Mouse (Mus musculus): Measurements from ENCODE around the gene Sorbs1. TPM values are rescaled to one million over a fixed set of nuclear protein-coding genes. Genes with fewer than 3 reads are reported as not detected.

Sorbs1 gene
- polyA plus RNA-seq, 1 experiment, result 431 TPM

GRCm38 (mm10) chr19:40446525-40446924 is 67.1 kb downstream of the Sorbs1 start:
- no peak overlapping the region for H3K27ac ChIP-seq (replicated peaks; ENCODE audit: low read depth, low read length)
- no peak overlapping the region for H3K4me3 ChIP-seq (ENCODE audit: insufficient read depth, low read depth, low read length)
- H3K4me1 ChIP-seq (ENCODE audit: control insufficient read depth, insufficient read depth, insufficient read length, low read length), result no peaks in the 10 kb centered on the region

GRCm38 (mm10) chr19:40442377-40442776 is 71.2 kb downstream of the Sorbs1 start:
- H3K4me3 ChIP-seq (ENCODE audit: insufficient read depth, low read depth, low read length), result no peak overlapping the region
- H3K4me1 ChIP-seq (ENCODE audit: control insufficient read depth, insufficient read depth, insufficient read length, low read length), result peaks cover 17% of the 10 kb centered on the region
- H3K27ac ChIP-seq (replicated peaks; ENCODE audit: low read depth, low read length), result no peak overlapping the region

- H3K4me3 ChIP-seq (ENCODE audit: insufficient read depth, low read depth, low read length), result no peak overlapping the region
- H3K4me1 ChIP-seq (ENCODE audit: control insufficient read depth, insufficient read depth, insufficient read length, low read length), result peaks cover 24% of the 10 kb centered on the region
- no peak overlapping the region for H3K27ac ChIP-seq (replicated peaks; ENCODE audit: low read depth, low read length)
Measured at GRCm38 (mm10) chr19:40440951-40441350, 72.6 kb downstream of the Sorbs1 start.

- Histone ChIP-seq H3K27ac (replicated peaks; ENCODE audit: low read depth, low read length) (peak overlapping the region; percentile 89), H3K4me3 (ENCODE audit: insufficient read depth, low read depth, low read length) (no peak overlapping the region), H3K4me1 (ENCODE audit: control insufficient read depth, insufficient read depth, insufficient read length, low read length) (peaks cover 38% of the 10 kb centered on the region)
Measured at GRCm38 (mm10) chr19:40438907-40439306, 74.7 kb downstream of the Sorbs1 start.

- peak overlapping the region; percentile 9; the same call in 1 of the 2 replicates for H3K4me3 ChIP-seq (ENCODE audit: insufficient read depth, low read depth, low read length)
- peaks cover 46% of the 10 kb centered on the region for H3K4me1 ChIP-seq (ENCODE audit: control insufficient read depth, insufficient read depth, insufficient read length, low read length)
- H3K27ac ChIP-seq (replicated peaks; ENCODE audit: low read depth, low read length), result peak overlapping the region; percentile 89
Measured at GRCm38 (mm10) chr19:40437651-40438068, 75.9 kb downstream of the Sorbs1 start.

DNA sequence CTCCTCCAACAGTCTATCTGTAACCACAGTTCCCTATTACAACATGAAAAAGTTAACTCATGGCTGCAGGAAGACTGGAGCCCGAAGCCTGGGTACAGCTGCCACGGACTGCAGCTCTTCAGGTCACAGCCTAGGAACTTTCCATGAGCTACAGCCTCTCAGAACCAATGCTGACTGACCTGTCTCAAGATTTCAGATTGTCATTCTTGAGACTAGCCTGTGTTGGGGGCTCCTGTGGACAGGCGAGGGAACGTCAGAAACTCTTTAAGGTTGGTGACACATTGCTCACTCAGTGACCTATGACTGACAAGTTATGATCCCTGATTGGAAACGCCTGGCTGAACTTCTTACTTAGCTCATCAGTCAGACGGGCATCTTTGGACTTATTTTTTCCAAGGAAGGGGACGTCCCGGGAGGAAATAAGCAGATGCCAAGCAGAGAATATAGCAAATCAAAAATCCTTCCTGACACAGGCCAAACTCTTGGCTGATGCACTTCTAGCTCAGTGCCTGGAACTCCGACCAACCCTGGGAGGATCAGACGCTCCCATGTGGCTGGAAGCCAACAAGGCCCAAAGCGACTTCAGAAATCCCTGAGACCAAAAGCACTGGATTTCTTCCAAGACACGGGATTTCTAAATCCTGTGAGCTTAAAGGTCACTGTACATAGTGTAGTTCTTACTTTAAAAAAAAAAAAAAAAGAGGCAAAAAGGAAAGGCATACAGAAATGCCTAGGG is 76.9 kb downstream of the Sorbs1 start:
- Histone ChIP-seq H3K27ac (replicated peaks; ENCODE audit: low read depth, low read length) (peak overlapping the region; percentile 89), H3K4me1 (ENCODE audit: control insufficient read depth, insufficient read depth, insufficient read length, low read length) (peaks cover 49% of the 10 kb centered on the region)

GRCm38 (mm10) chr19:40435797-40436196 is 77.8 kb downstream of the Sorbs1 start:
- no peak overlapping the region for H3K27ac ChIP-seq (replicated peaks; ENCODE audit: low read depth, low read length)
- peaks cover 51% of the 10 kb centered on the region for H3K4me1 ChIP-seq (ENCODE audit: control insufficient read depth, insufficient read depth, insufficient read length, low read length)
- H3K4me3 ChIP-seq (ENCODE audit: insufficient read depth, low read depth, low read length), result no peak overlapping the region

More for the DNA sequence above, 76.9 kb downstream of the Sorbs1 start:
- no peak overlapping the region for H3K4me3 ChIP-seq (ENCODE audit: insufficient read depth, low read depth, low read length)

DNA sequence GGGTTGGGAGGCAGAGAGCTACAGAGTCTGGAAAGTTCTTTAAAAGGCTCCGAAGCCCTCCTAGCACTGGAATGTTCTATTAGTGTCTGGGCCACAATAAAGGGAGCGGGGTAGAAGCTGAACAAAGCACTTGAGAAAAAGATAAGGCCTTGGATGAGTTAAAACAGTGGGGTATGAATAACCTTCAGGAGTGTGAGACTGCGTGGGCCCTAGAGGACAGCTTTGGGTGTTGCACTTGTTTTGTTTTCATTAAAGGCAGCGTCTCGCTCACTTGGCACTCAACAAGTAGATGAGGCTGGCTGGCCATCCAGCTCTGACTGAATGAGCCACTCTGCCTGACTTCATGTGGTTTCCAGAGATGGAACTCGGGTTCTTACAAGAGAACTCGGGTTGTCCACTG is 78.5 kb downstream of the Sorbs1 start:
- H3K4me1 ChIP-seq (ENCODE audit: control insufficient read depth, insufficient read depth, insufficient read length, low read length), result peaks cover 51% of the 10 kb centered on the region

GRCm38 (mm10) chr19:40434042-40434869 is 79.3 kb downstream of the Sorbs1 start:
- Histone ChIP-seq H3K4me3 (ENCODE audit: insufficient read depth, low read depth, low read length) (no peak overlapping the region), H3K4me1 (ENCODE audit: control insufficient read depth, insufficient read depth, insufficient read length, low read length) (peaks cover 52% of the 10 kb centered on the region), H3K27ac (replicated peaks; ENCODE audit: low read depth, low read length) (peak overlapping the region; percentile 62)

More for the DNA sequence above, 78.5 kb downstream of the Sorbs1 start:
- H3K4me3 ChIP-seq (ENCODE audit: insufficient read depth, low read depth, low read length), result no peak overlapping the region
- peak overlapping the region; percentile 62 for H3K27ac ChIP-seq (replicated peaks; ENCODE audit: low read depth, low read length)

DNA sequence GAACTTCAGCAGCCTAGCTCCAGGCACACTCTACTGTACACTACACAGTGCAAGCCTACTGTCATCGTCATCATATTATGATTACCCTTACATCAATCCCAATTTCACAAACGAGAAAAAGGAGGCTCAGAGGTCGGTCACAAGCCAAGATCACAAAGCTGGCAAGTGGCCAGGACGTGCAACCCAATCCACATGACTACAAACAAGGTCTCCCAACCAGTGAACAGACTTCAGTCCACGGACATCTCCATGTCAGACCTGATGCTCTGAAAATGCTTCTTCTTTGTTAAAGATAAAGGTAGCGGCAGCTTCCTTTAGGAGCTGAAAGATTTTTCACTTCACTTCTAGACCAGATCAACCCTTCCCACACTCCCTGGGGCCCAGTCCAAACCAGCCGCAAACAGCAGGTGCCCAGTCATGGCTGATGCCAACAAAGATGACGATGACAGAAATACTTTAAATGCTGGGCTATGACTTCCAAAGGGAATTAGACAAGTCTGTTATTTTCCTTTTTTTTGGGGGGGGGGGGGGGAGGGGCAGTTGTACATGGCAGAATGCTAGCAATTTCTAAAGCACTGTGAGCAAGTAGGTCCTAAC is 80.2 kb downstream of the Sorbs1 start:
- Histone ChIP-seq H3K27ac (replicated peaks; ENCODE audit: low read depth, low read length) (peak overlapping the region; percentile 2), H3K4me1 (ENCODE audit: control insufficient read depth, insufficient read depth, insufficient read length, low read length) (peaks cover 52% of the 10 kb centered on the region), H3K4me3 (ENCODE audit: insufficient read depth, low read depth, low read length) (no peak overlapping the region)

GRCm38 (mm10) chr19:40431969-40432368 is 81.6 kb downstream of the Sorbs1 start:
- Histone ChIP-seq H3K4me1 (ENCODE audit: control insufficient read depth, insufficient read depth, insufficient read length, low read length) (peaks cover 40% of the 10 kb centered on the region), H3K27ac (replicated peaks; ENCODE audit: low read depth, low read length) (peak overlapping the region; percentile 72), H3K4me3 (ENCODE audit: insufficient read depth, low read depth, low read length) (no peak overlapping the region)

DNA sequence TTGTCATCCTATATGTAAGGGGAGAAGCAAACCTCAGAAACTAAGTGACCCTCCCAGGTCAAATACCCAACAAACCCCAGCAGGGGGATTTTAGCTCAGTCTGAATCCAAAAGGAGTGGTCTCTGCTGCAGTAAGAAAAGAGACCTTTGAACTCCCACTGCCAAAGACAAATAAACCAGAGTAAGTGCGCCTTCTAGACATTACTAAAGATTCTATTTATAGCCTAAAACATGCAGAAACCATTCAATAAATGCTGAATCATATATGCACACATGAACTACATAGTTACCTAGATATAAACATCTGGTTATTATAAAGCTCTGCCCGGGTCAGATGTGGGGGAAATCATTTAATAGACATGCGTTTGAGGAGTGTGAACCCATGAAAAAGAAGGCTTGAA is 84.0 kb downstream of the Sorbs1 start:
- no peak overlapping the region for H3K27ac ChIP-seq (replicated peaks; ENCODE audit: low read depth, low read length)
- H3K4me1 ChIP-seq (ENCODE audit: control insufficient read depth, insufficient read depth, insufficient read length, low read length), result peaks cover 35% of the 10 kb centered on the region
- no peak overlapping the region for H3K4me3 ChIP-seq (ENCODE audit: insufficient read depth, low read depth, low read length)

- Histone ChIP-seq H3K27ac (replicated peaks; ENCODE audit: low read depth, low read length) (no peak overlapping the region), H3K4me3 (ENCODE audit: insufficient read depth, low read depth, low read length) (no peak overlapping the region), H3K4me1 (ENCODE audit: control insufficient read depth, insufficient read depth, insufficient read length, low read length) (peaks cover 32% of the 10 kb centered on the region)
Measured at GRCm38 (mm10) chr19:40429169-40429568, 84.4 kb downstream of the Sorbs1 start.

DNA sequence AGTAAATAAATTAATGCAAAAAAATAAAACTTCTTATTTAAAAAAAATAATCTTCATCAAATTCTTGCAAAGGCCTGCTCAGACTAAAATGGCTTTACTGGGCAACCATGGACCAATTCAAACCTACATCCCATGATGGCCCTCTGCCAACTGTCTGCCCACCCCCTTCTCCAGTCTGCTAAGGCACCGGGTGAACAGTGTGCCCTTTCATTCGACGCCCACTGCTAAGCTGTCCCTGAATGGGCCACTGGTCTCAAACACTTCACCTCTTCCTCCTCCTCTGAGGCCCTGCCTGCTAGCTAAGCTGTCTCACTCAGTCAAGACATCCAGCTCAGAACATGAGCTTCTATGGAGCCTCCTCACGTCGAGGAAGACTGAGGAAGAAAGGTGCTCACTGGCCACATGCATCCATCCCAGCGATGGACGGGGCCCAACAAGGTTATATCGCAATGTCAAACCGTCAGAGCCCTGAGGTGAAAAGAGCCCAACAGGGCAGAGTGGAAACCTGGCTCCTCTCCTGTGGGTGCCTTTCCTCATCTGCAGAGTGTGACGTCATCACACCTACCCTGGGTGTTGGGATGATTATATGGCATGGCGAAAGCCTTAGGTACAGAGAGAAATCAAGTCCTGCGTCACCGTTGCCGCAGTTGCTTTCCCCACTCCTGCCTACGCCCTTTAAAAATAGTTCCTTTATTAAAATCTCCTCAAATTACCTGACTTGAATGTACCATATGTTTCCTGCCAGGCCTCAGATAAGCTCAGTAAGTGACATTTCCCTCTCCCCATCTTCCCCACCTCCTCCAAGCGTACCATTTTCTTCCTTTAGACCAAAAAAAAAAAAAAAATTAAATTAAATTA is 87.2 kb downstream of the Sorbs1 start:
- Histone ChIP-seq H3K4me1 (ENCODE audit: control insufficient read depth, insufficient read depth, insufficient read length, low read length) (peaks cover 20% of the 10 kb centered on the region), H3K4me3 (ENCODE audit: insufficient read depth, low read depth, low read length) (no peak overlapping the region), H3K27ac (replicated peaks; ENCODE audit: low read depth, low read length) (no peak overlapping the region; the same call in 1 of the 2 replicates)
